Mouse (Mus musculus): ENCODE measurements around the gene Mul1. TPM values are rescaled to one million over a fixed set of nuclear protein-coding genes. Genes with fewer than 3 reads are reported as not detected.

The Mul1 gene
- polyA plus RNA-seq, 1 experiment from 2014 or later, result 18.6 TPM

GRCm38 (mm10) chr4:138426778-138427705, 7.4 kb upstream of the Mul1 start:
- WGBS, result 44% methylated on average over 22 of the region's 22 CpGs
- no peak overlapping the region for H3K4me2 ChIP-seq (ENCODE audit: low read depth, low read length, severe bottlenecking)
- H3K27ac ChIP-seq (ENCODE audit: low read depth, low read length), result no peak overlapping the region
- H3K4me3 ChIP-seq (ENCODE audit: low read depth, low read length), result no peak overlapping the region
- no peaks in the 10 kb centered on the region for H3K36me3 ChIP-seq (ENCODE audit: control insufficient read depth, insufficient read depth, low read length)
- no peak overlapping the region for H3K9ac ChIP-seq (ENCODE audit: low read length)
- H3K4me1 ChIP-seq (replicated peaks; ENCODE audit: control insufficient read depth, insufficient read depth, low read length), result no peaks in the 10 kb centered on the region
- ATAC-seq (replicated peaks; ENCODE audit: low FRiP score) (no peak), DNase-seq (ENCODE audit: low spot score) (peak; percentile 86)
- no peaks in the 10 kb centered on the region for H3K27me3 ChIP-seq (ENCODE audit: control insufficient read depth, insufficient read depth, low read length)
- H3K9me3 ChIP-seq (ENCODE audit: control insufficient read depth, low read length), result no peaks in the 10 kb centered on the region

- H3K4me2 ChIP-seq (ENCODE audit: low read depth, low read length, severe bottlenecking), result no peak overlapping the region
- H3K9ac ChIP-seq (ENCODE audit: low read length), result no peak overlapping the region
- no peak overlapping the region for H3K27ac ChIP-seq (ENCODE audit: low read depth, low read length)
- no peaks in the 10 kb centered on the region for H3K36me3 ChIP-seq (ENCODE audit: control insufficient read depth, insufficient read depth, low read length)
- H3K4me3 ChIP-seq (ENCODE audit: low read depth, low read length), result no peak overlapping the region
- no peak for ATAC-seq (replicated peaks; ENCODE audit: low FRiP score)
- H3K4me1 ChIP-seq (replicated peaks; ENCODE audit: control insufficient read depth, insufficient read depth, low read length), result no peaks in the 10 kb centered on the region
- WGBS, result 48% methylated on average over 3 of the region's 3 CpGs
- no peaks in the 10 kb centered on the region for H3K9me3 ChIP-seq (ENCODE audit: control insufficient read depth, low read length)
- H3K27me3 ChIP-seq (ENCODE audit: control insufficient read depth, insufficient read depth, low read length), result no peaks in the 10 kb centered on the region
- no peak for DNase-seq (ENCODE audit: low spot score)
Observed at GRCm38 (mm10) chr4:138429778-138430177, 4.7 kb upstream of the Mul1 start.

- no peaks in the 10 kb centered on the region; the same call in 1 of the 2 replicates for H3K36me3 ChIP-seq (ENCODE audit: control insufficient read depth, insufficient read depth, low read length)
- peaks cover 6% of the 10 kb centered on the region; the same call in 1 of the 2 replicates for H3K4me1 ChIP-seq (replicated peaks; ENCODE audit: control insufficient read depth, insufficient read depth, low read length)
- H3K4me3 ChIP-seq (ENCODE audit: low read depth, low read length), result no peak overlapping the region
- DNase-seq (ENCODE audit: low spot score) (no peak), ATAC-seq (replicated peaks; ENCODE audit: low FRiP score) (no peak)
- H3K9me3 ChIP-seq (ENCODE audit: control insufficient read depth, low read length), result no peaks in the 10 kb centered on the region
- H3K9ac ChIP-seq (ENCODE audit: low read length), result no peak overlapping the region
- no peak overlapping the region for H3K4me2 ChIP-seq (ENCODE audit: low read depth, low read length, severe bottlenecking)
- H3K27me3 ChIP-seq (ENCODE audit: control insufficient read depth, insufficient read depth, low read length), result no peaks in the 10 kb centered on the region
- WGBS, result 52% methylated on average over 8 of the region's 8 CpGs
- H3K27ac ChIP-seq (ENCODE audit: low read depth, low read length), result no peak overlapping the region
Observed at GRCm38 (mm10) chr4:138431340-138431739, 3.1 kb upstream of the Mul1 start.

- Histone ChIP-seq H3K4me1 (replicated peaks; ENCODE audit: control insufficient read depth, insufficient read depth, low read length) (peaks cover 6% of the 10 kb centered on the region; the same call in 1 of the 2 replicates), H3K27ac (ENCODE audit: low read depth, low read length) (no peak overlapping the region), H3K27me3 (ENCODE audit: control insufficient read depth, insufficient read depth, low read length) (no peaks in the 10 kb centered on the region), H3K36me3 (ENCODE audit: control insufficient read depth, insufficient read depth, low read length) (peaks cover 11% of the 10 kb centered on the region; the same call in 1 of the 2 replicates), H3K4me2 (ENCODE audit: low read depth, low read length, severe bottlenecking) (no peak overlapping the region), H3K9me3 (ENCODE audit: control insufficient read depth, low read length) (no peaks in the 10 kb centered on the region), H3K4me3 (ENCODE audit: low read depth, low read length) (no peak overlapping the region), H3K9ac (ENCODE audit: low read length) (no peak overlapping the region)
- 91% methylated on average over 2 of the region's 3 CpGs for WGBS
- DNase-seq (ENCODE audit: low spot score) (no peak), ATAC-seq (replicated peaks; ENCODE audit: low FRiP score) (no peak)
Observed at GRCm38 (mm10) chr4:138440062-138440461, 5.6 kb downstream of the Mul1 start.

- ATAC-seq (replicated peaks; ENCODE audit: low FRiP score) (no peak), DNase-seq (ENCODE audit: low spot score) (no peak)
- Histone ChIP-seq H3K36me3 (ENCODE audit: control insufficient read depth, insufficient read depth, low read length) (peaks cover 5% of the 10 kb centered on the region; the same call in 1 of the 2 replicates), H3K27ac (ENCODE audit: low read depth, low read length) (no peak overlapping the region), H3K9me3 (ENCODE audit: control insufficient read depth, low read length) (no peaks in the 10 kb centered on the region), H3K4me2 (ENCODE audit: low read depth, low read length, severe bottlenecking) (no peak overlapping the region), H3K27me3 (ENCODE audit: control insufficient read depth, insufficient read depth, low read length) (no peaks in the 10 kb centered on the region), H3K9ac (ENCODE audit: low read length) (no peak overlapping the region), H3K4me3 (ENCODE audit: low read depth, low read length) (no peak overlapping the region), H3K4me1 (replicated peaks; ENCODE audit: control insufficient read depth, insufficient read depth, low read length) (no peaks in the 10 kb centered on the region)
- WGBS, result 6% methylated on average over 5 of the region's 5 CpGs
Observed at GRCm38 (mm10) chr4:138444941-138445340, 10.5 kb downstream of the Mul1 start.

GRCm38 (mm10) chr4:138446981-138447380, 12.5 kb downstream of the Mul1 start:
- no peaks in the 10 kb centered on the region for H3K4me1 ChIP-seq (replicated peaks; ENCODE audit: control insufficient read depth, insufficient read depth, low read length)
- no peak overlapping the region for H3K4me2 ChIP-seq (ENCODE audit: low read depth, low read length, severe bottlenecking)
- no peak overlapping the region for H3K27ac ChIP-seq (ENCODE audit: low read depth, low read length)
- 0 out of 2 replicates have a peak, but pooled peaks have one; percentile 12 for ATAC-seq (replicated peaks; ENCODE audit: low FRiP score)
- no peaks in the 10 kb centered on the region for H3K9me3 ChIP-seq (ENCODE audit: control insufficient read depth, low read length)
- no peak overlapping the region for H3K4me3 ChIP-seq (ENCODE audit: low read depth, low read length)
- no peak for DNase-seq (ENCODE audit: low spot score)
- no peaks in the 10 kb centered on the region for H3K36me3 ChIP-seq (ENCODE audit: control insufficient read depth, insufficient read depth, low read length)
- WGBS, result 26% methylated on average over 13 of the region's 13 CpGs
- H3K27me3 ChIP-seq (ENCODE audit: control insufficient read depth, insufficient read depth, low read length), result peaks cover 4% of the 10 kb centered on the region
- no peak overlapping the region for H3K9ac ChIP-seq (ENCODE audit: low read length)

- DNase-seq (ENCODE audit: low spot score) (peak; percentile 94), ATAC-seq (replicated peaks; ENCODE audit: low FRiP score) (peak; percentile 83)
- no peak overlapping the region for H3K4me2 ChIP-seq (ENCODE audit: low read depth, low read length, severe bottlenecking)
- peaks cover 8% of the 10 kb centered on the region for H3K27me3 ChIP-seq (ENCODE audit: control insufficient read depth, insufficient read depth, low read length)
- H3K9ac ChIP-seq (ENCODE audit: low read length), result no peak overlapping the region
- H3K9me3 ChIP-seq (ENCODE audit: control insufficient read depth, low read length), result no peaks in the 10 kb centered on the region
- no peaks in the 10 kb centered on the region for H3K36me3 ChIP-seq (ENCODE audit: control insufficient read depth, insufficient read depth, low read length)
- no peak overlapping the region for H3K4me3 ChIP-seq (ENCODE audit: low read depth, low read length)
- H3K4me1 ChIP-seq (replicated peaks; ENCODE audit: control insufficient read depth, insufficient read depth, low read length), result no peaks in the 10 kb centered on the region
- H3K27ac ChIP-seq (ENCODE audit: low read depth, low read length), result no peak overlapping the region
- WGBS, result under 1% methylated on average over 8 of the region's 8 CpGs
Observed at GRCm38 (mm10) chr4:138447387-138447786, 12.9 kb downstream of the Mul1 start.

GRCm38 (mm10) chr4:138447827-138448602, 13.5 kb downstream of the Mul1 start:
- H3K9ac ChIP-seq (ENCODE audit: low read length), result no peak overlapping the region
- H3K27ac ChIP-seq (ENCODE audit: low read depth, low read length), result no peak overlapping the region
- no peak overlapping the region for H3K4me3 ChIP-seq (ENCODE audit: low read depth, low read length)
- H3K4me2 ChIP-seq (ENCODE audit: low read depth, low read length, severe bottlenecking), result no peak overlapping the region
- ATAC-seq (replicated peaks; ENCODE audit: low FRiP score) (peak; percentile 44), DNase-seq (ENCODE audit: low spot score) (no peak)
- peaks cover 14% of the 10 kb centered on the region for H3K27me3 ChIP-seq (ENCODE audit: control insufficient read depth, insufficient read depth, low read length)
- no peaks in the 10 kb centered on the region for H3K36me3 ChIP-seq (ENCODE audit: control insufficient read depth, insufficient read depth, low read length)
- peaks cover 3% of the 10 kb centered on the region; the same call in 1 of the 2 replicates for H3K4me1 ChIP-seq (replicated peaks; ENCODE audit: control insufficient read depth, insufficient read depth, low read length)
- H3K9me3 ChIP-seq (ENCODE audit: control insufficient read depth, low read length), result no peaks in the 10 kb centered on the region
- WGBS, result 39% methylated on average over 15 of the region's 15 CpGs

All from forebrain, embryonic 11.5 days (tissue).